Mouse (Mus musculus): ENCODE results near the gene Klrk1.
"Not testable (repeated sequence)": the region's sequence is repeated elsewhere in the genome, so short reads cannot be mapped to it uniquely, and the experiment has no call there.

Gene Klrk1

DNA sequence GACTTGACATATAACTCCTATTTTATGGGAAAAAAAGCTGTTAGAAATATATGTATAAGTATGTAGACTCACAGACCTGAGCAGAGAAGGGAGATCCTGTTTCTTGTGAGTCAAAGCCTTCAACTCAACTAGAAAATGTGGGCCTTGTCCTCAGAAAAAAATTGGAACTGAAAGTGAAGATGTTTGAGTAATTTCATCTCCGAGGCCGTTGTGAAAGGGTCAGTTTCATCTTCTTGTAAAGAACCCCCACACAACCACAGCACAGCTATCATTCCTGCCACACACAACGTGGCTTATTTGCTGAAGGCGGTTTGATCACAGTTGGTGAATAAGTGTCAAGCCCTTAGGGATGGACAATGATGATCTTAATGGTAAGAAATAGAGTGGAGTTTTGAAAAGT, at the start of gene Klrk1:
Gene Klrk1 (minus strand): TSS at position 130 of the 400 bp plus-strand sequence.
- no peak for DNase-seq (ENCODE audit: low spot score)

DNA sequence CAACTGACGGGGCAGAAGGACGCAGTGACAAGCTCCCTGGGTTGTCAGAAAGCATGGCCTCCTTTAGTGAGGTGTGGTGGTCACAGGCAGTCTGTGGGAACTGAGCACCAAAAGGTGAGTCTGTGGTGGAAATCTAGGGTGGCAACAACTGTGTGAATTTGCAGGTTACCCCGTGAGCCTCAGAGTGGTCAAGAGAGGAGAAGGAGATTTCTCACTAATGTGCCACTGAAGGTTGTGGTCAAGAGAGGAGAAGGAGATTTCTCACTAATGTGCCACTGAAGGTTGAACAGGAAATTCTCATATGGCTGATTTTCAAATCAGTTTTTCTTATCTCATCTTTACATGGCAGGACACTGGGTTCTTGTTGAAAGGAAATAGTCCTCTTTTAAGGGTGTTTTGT, 37.6 kb upstream of the Klrk1 start:
- not testable (repeated sequence) for DNase-seq (ENCODE audit: low spot score)

DNA sequence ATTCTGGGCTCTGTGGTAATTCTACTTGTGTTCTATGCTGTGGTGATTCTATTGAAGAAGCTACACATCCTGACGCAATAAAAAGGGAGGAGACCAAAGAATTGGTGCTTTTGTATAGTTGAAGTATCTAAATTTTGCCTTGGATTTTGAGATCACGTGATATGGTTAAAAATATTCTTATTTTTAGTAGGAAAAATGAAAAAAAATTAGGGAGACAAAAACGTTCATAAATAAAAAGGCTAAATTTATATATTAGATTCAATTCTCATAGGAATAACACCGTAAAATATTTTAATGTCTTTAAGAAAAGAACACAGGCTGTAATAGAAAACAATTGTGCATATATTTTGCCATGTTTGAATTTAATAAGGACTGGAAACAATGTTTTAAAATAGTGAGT, 36.9 kb upstream of the Klrk1 start, which contains the start of gene Klrc2:
Gene Klrc2 (minus strand): TSS at position 101 of the 400 bp plus-strand sequence.
- not testable (repeated sequence) for DNase-seq (ENCODE audit: low spot score)

DNA sequence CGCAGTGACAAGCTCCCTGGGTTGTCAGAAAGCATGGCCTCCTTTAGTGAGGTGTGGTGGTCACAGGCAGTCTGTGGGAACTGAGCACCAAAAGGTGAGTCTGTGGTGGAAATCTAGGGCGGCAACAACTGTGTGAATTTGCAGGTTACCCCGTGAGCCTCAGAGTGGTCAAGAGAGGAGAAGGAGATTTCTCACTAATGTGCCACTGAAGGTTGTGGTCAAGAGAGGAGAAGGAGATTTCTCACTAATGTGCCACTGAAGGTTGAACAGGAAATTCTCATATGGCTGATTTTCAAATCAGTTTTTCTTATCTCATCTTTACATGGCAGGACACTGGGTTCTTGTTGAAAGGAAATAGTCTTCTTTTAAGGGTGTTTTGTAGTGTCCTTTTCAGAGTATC, 20.4 kb upstream of the Klrk1 start:
- DNase-seq (ENCODE audit: low spot score): not testable (repeated sequence)

DNA sequence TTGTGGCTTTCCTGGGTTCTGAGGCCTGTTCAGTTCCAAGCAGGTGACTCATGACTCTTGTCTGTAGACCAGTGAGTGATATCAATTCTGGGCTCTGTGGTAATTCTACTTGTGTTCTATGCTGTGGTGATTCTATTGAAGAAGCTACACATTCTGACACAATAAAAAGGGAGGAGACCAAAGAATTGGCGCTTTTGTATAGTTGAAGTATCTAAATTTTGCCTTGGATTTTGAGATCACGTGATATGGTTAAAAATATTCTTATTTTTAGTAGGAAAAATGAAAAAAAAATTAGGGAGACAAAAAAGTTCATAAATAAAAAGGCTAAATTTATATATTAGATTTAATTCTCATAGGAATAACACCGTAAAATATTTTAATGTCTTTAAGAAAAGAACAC, 19.6 kb upstream of the Klrk1 start, which contains the start of gene Klrc3:
Gene Klrc3 (minus strand): TSS at position 101 of the 400 bp plus-strand sequence.
- not testable (repeated sequence) for DNase-seq (ENCODE audit: low spot score)

DNA sequence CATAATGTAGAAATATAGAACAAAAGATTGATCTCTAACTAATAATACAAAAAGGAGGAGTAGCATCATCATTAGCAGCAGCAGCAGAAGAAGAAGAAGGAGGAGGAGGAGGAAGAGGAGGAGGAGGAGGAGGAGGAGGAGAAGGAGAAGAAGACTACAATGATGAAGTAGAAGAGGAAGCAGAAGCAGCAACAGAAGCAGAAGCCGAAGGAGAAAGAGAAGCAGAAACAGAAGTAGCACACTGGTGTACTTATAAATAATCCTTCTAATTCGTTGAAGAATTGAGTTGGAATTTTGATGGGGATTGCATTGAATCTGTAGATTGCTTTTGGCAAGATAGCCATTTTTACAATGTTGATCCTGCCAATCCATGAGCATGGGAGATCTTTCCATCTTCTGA, 7.4 kb upstream of the Klrk1 start:
- DNase-seq (ENCODE audit: low spot score): not testable (repeated sequence)

DNA sequence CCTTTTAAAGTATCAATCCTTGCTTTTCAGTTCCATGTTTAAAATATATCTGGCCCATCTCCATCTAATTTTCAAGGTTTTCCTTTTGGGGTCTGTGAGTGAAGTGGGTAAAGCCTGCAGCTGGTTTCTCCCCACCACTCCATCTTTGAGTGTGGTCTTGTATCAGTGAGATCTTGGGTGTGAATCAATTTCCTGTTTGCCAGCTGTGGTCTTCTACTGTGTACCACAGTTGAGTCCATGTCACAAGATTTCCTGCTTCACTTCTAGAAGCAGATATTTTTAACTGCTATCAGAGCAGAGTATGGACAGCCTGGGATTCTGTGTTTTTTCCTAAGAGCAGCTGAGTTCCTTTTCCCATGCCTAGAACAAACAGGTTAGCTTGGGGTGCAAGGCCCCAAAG, 15.3 kb downstream of the Klrk1 start:
- no peak for DNase-seq (ENCODE audit: low spot score)

DNA sequence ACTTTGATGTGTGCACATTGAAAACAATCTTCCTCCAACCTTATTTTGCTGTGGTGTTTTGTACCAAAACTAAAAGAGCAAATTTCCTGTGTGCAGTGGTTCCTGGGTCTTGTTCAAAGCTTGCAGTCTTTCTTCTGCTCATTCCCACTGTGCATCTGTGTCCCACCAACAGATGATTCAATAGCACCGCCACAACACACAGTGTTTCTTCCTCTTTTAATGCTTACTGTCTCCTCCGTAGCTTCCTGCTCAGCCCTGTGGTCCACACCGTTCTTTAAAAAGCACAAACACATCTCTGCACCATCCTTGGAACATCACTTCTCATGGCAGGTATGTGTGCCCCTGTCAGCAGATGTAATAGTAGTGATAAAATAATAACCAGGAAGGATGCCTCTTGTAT, 32.2 kb downstream of the Klrk1 start, which contains the start of gene Klrd1:
Gene Klrd1 (plus strand): TSS at position 275 of the 400 bp plus-strand sequence.
- DNase-seq (ENCODE audit: low spot score): no peak

DNA sequence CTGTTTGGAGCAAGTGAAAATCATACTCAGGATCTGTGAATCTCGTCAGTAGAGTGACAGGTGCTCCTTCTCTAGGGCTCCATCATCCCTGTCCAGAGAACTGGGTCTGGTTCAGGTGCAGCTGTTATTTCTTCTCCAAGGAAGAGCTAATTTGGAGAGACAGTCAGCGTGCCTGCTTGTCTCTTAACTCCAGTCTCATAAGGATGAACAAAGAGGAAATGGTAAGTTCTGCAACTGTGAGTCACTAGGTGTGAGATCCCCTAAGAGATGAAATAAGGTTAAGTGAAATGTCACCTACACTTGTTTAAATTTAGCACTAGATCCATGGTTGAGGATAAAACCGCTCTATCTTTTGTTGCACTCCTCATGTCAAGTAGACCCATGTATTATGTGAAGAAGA, 40.6 kb downstream of the Klrk1 start:
- no peak for DNase-seq (ENCODE audit: low spot score)

DNA sequence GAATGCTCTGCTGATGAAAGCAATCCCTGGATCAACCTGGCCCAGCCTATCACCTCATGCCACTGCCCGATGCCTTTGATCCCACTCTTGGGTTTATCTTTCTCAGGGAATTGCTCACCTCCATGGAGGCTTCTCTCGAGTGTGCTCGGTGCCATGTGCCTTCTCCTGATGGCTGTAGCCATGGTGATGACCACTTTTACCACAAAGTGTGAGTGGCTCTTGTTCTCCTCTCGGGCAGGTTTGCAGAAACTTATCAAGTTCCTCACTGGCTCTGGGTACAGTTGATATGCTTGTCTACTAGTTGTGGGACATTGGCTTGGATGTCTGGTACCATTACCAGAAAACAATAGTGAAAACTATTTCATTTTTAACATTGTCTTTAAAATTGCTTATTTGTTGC, 41.8 kb downstream of the Klrk1 start:
- no peak for DNase-seq (ENCODE audit: low spot score)

DNA sequence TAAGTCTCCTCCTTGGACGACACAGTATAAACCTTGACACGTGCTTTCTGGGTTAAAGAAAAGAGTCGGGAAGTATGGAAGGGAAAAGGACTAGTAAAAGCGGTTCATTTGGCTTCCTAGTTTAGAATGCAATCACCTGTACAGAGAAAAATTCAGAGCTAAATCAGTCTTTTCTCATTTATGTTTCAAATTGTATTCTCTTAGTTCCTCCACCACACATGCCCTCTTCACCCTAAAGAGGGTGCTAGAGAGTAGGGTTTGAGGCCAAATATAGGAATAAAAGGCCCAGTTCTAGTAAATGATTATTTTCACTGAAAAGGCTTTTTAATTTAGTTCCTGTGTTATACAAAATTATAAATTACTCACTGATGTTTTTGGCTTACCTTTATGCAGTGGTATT, 42.4 kb downstream of the Klrk1 start:
- no peak for DNase-seq (ENCODE audit: low spot score)

DNA sequence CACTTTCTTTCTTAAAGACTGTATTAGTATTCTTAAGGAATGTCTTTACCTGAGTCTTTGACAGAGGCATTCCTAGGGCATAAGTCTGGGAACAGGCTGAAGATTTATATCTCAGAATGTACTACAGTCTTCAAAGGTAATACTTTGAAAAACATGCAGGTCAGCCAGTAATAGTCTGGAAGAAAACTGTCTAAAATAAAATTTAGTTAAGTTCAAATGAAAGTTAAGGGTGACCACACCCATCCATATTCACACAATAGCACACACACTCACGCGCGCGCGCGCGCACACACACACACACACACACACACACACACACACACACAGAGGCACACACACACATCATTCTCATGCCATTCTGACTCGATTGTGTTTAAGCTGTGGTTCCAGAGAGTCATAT, 46.1 kb downstream of the Klrk1 start, which contains the start of gene Klre1:
Gene Klre1 (plus strand): TSS at position 301 of the 400 bp plus-strand sequence.
- DNase-seq (ENCODE audit: low spot score): no peak

DNA sequence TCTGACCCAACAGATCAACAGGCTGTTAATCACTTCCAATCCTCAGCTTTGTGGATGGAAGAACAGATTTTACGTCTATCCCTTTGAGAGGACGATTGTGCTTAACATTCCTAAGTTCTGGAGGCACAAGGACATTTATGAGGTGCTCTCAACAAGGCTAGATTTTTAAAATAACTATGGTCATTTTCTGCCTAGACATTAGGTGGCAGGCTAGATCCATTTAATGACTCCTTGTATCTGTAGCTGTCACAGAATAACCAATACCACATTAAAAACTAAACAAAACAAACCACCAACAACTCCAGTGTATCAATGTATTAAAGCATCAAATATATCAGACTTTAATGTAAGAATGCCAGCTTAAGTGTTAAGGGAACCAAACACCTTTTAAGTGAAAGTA, 48.3 kb downstream of the Klrk1 start:
- no peak for DNase-seq (ENCODE audit: low spot score)

DNA sequence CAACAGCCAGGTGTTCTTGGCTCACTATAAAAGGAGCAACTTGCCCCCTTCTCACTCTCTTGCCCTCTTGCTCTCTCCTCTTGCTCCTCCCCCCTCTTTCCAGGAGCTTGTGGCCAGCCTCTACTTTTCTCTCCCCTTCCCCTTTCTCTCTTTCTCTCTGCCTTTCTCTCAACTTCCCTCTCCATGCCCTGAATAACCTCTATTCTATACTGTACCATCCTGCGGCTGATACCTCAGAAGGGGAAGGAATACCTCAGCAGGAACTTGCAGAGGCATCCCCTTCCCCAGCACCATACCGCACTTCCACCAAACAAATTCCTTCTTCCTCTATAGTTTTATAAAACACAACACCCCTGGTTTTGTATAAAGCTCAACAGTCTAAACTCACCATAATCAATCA, 58.4 kb downstream of the Klrk1 start:
- DNase-seq (ENCODE audit: low spot score): no peak

Measured in urinary bladder, postnatal 10 days (tissue).